Comparison of ENCODE assay signal across 9 mouse cellular contexts in the genomic region with DNA sequence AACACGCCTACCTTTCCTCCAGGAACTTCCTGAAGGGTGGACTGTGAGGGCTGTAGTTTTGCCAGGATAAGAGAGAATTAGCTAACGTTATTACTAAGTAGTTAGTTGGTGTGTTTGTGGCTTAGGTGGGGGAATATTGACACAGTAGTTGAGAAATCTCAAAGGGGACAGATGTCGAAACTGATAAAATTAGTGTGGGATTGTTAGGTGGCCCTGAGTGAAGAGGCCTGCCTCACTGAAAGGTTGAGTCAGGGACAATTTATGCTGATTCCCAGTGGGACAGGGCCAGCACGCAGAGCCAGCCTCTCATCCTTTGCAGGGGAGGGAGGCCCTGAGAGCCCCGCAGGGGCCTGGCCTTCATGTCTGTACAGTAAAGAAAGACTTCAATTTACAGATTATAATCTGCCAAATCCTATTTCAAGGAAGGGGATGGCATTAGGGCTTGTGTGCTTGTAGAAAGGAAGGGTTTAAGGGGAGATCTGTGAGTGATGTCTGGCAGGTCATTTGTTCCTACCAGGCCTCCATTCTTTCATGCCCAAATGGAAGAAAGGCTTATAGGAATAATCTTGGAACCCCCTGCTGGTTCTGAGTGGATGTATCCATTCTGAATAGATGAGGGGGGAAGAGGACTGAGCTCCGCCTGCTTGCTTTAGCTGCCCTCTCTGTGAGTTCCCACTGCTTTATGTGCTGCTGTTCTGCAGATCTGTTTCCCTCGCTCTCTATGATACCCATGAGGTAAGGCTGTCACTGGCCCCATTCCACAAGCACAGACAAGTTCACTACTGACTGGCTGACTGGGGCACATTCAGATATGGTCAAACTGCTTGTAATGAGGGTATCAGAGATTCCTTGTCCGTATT. TPM values are rescaled to one million over a fixed set of nuclear protein-coding genes. Genes with fewer than 3 reads are reported as not detected.
DNase-seq lines count a peak whose midpoint lies in the region; ATAC-seq lines count a peak whose summit lies in the region.
"Had no signal": no experiment of that assay in that cellular context is flagged by ENCODE, and none has a peak within 500 bp of the region (broad histone marks: within the 10 kb centered on the region; RNA-seq: fewer than 3 reads in every experiment).

No protein-coding gene starts in this region.

- intact Hi-C loops in heart, postnatal 10 days (cut with DNase I) = no loop called here

- peak; percentile 86 for ATAC-seq in forebrain, embryonic 12.5 days (ENCODE audit: low FRiP score)
- ATAC-seq in liver, embryonic 16.5 days (ENCODE audit: low read depth) = peak; percentile 85

- H3K9me3 ChIP-seq in heart, embryonic 10.5 days = no peaks in the 10 kb centered on the region
- H3K9me3 ChIP-seq in forebrain, embryonic 12.5 days = no peaks in the 10 kb centered on the region
- H3K9me3 ChIP-seq in liver, embryonic 16.5 days (replicated peaks; ENCODE audit: control insufficient read depth, low read length) = no peaks in the 10 kb centered on the region

- H3K4me2 ChIP-seq in forebrain, embryonic 12.5 days = no peak overlapping the region
- H3K4me2 ChIP-seq in liver, embryonic 16.5 days (ENCODE audit: low read depth, low read length) = no peak overlapping the region
- H3K4me2 ChIP-seq: lung, embryonic 14.5 days had no signal

- H3K9ac ChIP-seq in forebrain, embryonic 12.5 days = no peak overlapping the region
- H3K9ac ChIP-seq in liver, embryonic 16.5 days (ENCODE audit: low read depth, low read length) = no peak overlapping the region
- H3K9ac ChIP-seq: lung, embryonic 14.5 days had no signal

- H3K36me3 ChIP-seq in heart, embryonic 10.5 days = peaks cover 9% of the 10 kb centered on the region; the same call in 1 of the 2 replicates
- no peaks in the 10 kb centered on the region for H3K36me3 ChIP-seq in forebrain, embryonic 12.5 days (replicated peaks)
- H3K36me3 ChIP-seq in liver, embryonic 16.5 days (ENCODE audit: control insufficient read depth, insufficient read depth) = no peaks in the 10 kb centered on the region

- H3K4me3 ChIP-seq in heart, embryonic 10.5 days = no peak overlapping the region
- no peak overlapping the region for H3K4me3 ChIP-seq in forebrain, embryonic 12.5 days (replicated peaks)
- no peak overlapping the region for H3K4me3 ChIP-seq in liver, embryonic 16.5 days (ENCODE audit: low read depth, low read length)

- H3K27me3 ChIP-seq in heart, embryonic 10.5 days (ENCODE audit: insufficient read depth, poor library complexity, severe bottlenecking) = no peaks in the 10 kb centered on the region
- H3K27me3 ChIP-seq in forebrain, embryonic 12.5 days = 0 out of 2 replicates have a peak, but pooled peaks cover 3% of the 10 kb centered on the region
- H3K27me3 ChIP-seq in liver, embryonic 16.5 days (ENCODE audit: control insufficient read depth, insufficient read depth, low read depth, low read length) = no peaks in the 10 kb centered on the region

- WGBS in heart, embryonic 10.5 days = 48% methylated on average over 8 of the region's 8 CpGs
- 16% methylated on average over 8 of the region's 8 CpGs for WGBS in forebrain, embryonic 12.5 days
- WGBS in liver, embryonic 16.5 days (ENCODE audit: insufficient replicate concordance) = 38% methylated on average over 8 of the region's 8 CpGs

- peaks cover 49% of the 10 kb centered on the region for H3K4me1 ChIP-seq in heart, embryonic 10.5 days
- peaks cover 40% of the 10 kb centered on the region for H3K4me1 ChIP-seq in forebrain, embryonic 12.5 days
- H3K4me1 ChIP-seq in liver, embryonic 16.5 days (ENCODE audit: control insufficient read depth, low read depth, low read length) = no peaks in the 10 kb centered on the region

- H3K27ac ChIP-seq in heart, embryonic 10.5 days = peak overlapping the region; percentile 39; the same call in 1 of the 2 replicates
- peak overlapping the region; percentile 81 for H3K27ac ChIP-seq in forebrain, embryonic 12.5 days
- H3K27ac ChIP-seq in liver, embryonic 16.5 days (ENCODE audit: low read length) = peak overlapping the region; percentile 33

- DNase-seq in heart, embryonic 10.5 days (ENCODE audit: low spot score) = no peak
- DNase-seq in heart, postnatal 10 days = no peak
- DNase-seq in ES-CJ7 (ENCODE audit: low read depth, low spot score) = peak; percentile 32
- DNase-seq in spleen, postnatal 36 days (ENCODE audit: low spot score in 2 of 2) = no peak
- no peak for DNase-seq in spleen, adult 18-20 months
- DNase-seq in thymus, postnatal 25 days = no peak
- DNase-seq: lung, embryonic 14.5 days had no signal

RNA-seq across cellular contexts. Expression of gene Tanc1, which starts 41.7 kb away (rescaled TPM):
- polyA plus RNA-seq in heart, embryonic 10.5 days (2016; fragmentation: Nextera tagmentation; extraction: Ambion mirVana) = 40.7 and 41.3 TPM in 2 replicates
- total RNA-seq in heart, postnatal 10 days (2021) = 10 to 100 TPM; 37.0 to 37.6 TPM
- 20.0 and 23.6 TPM in 2 replicates for polyA plus RNA-seq in forebrain, embryonic 12.5 days (2016; fragmentation: Nextera tagmentation; extraction: Ambion mirVana)
- polyA plus RNA-seq in liver, embryonic 16.5 days (2015; fragmentation: Nextera tagmentation; extraction: Ambion mirVana) = 3.5 and 3.9 TPM in 2 replicates
